Mouse (Mus musculus) liver, adult 2 months (tissue): ENCODE measurements at regions not wholly inside any gene's neighbourhood (a gene's known extent, or its start where the extent isn't known, plus 50 kb on each side); places are given as distances from the start of the nearest gene placed in this dataset.

Source experiments
- CTCF ChIP-seq: fragments of 200-500 bp; IDR thresholded peaks from 2 replicates; pipeline ENCODE4 v1.5.1; 2011; ENCODE audit warnings: low read depth, low read length, control low read depth
- POLR2A ChIP-seq: fragments of 200-500 bp; IDR thresholded peaks from 2 replicates; pipeline ENCODE4 v1.6.1; 2011; ENCODE audit warnings: low read length, control low read depth; ENCODE audit not compliant: insufficient read depth; ENCODE audit errors: extremely low read depth

GRCm38 (mm10) chr17:84107946-84108686, 79.6 kb downstream of the Zfp36l2 start:
- TF ChIP-seq CTCF (no peak), POLR2A (no peak)
